Mouse (Mus musculus) heart, embryonic 14.5 days (tissue): ENCODE data around the gene Csnk2b. TPM values are rescaled to one million over a fixed set of nuclear protein-coding genes. Genes with fewer than 3 reads are reported as not detected.

Experiments used
- ATAC-seq: fragments of 200-750 bp; cut with Nextera tagmentation; 2 replicates; pipeline ENCODE4 v1.8.0; 2017; ENCODE audit warnings: low read depth, moderate TSS enrichment; ENCODE audit not compliant: insufficient number of reproducible peaks, insufficient read depth, low FRiP score
- H3K27ac ChIP-seq, 2 experiments: fragments of 200-500 bp in 1 of 2; fragments of 300-500 bp in 1 of 2; sonication (generic) in 1 of 2; replicated peaks in 1 of 2; 2 replicates each; pipeline ENCODE4 v1.5.1; 2012 to 2014; ENCODE audit warnings: low read depth in 2 of 2, low read length in 2 of 2, control low read depth in 1 of 2, mild to moderate bottlenecking in 1 of 2, mixed read lengths in 1 of 2; ENCODE audit not compliant: control insufficient read depth in 1 of 2, insufficient read depth in 1 of 2
- H3K27me3 ChIP-seq: fragments of 300-500 bp; sonication (generic); 2 replicates; pipeline ENCODE4 v1.6.1; 2014; ENCODE audit warnings: mild to moderate bottlenecking, low read length, control low read depth; ENCODE audit not compliant: control insufficient read depth, insufficient read depth
- H3K36me3 ChIP-seq: fragments of 300-500 bp; sonication (generic); 2 replicates; pipeline ENCODE4 v1.6.1; 2014; ENCODE audit warnings: mild to moderate bottlenecking, control low read depth, low read length, mixed read lengths; ENCODE audit not compliant: control insufficient read depth, insufficient read depth
- H3K4me1 ChIP-seq, 2 experiments: fragments of 200-500 bp in 1 of 2; fragments of 300-500 bp in 1 of 2; sonication (generic) in 1 of 2; 2 replicates each; pipeline ENCODE4 v1.6.1; 2012 to 2014; ENCODE audit warnings: low read length in 2 of 2, control low read depth in 1 of 2, mixed read lengths in 1 of 2; ENCODE audit not compliant: control insufficient read depth in 2 of 2, insufficient read depth in 2 of 2
- H3K4me2 ChIP-seq: fragments of 300-500 bp; sonication (generic); 2 replicates; pipeline ENCODE4 v1.6.1; 2014; ENCODE audit warnings: mild to moderate bottlenecking, low read length
- H3K4me3 ChIP-seq, 2 experiments: fragments of 200-500 bp in 1 of 2; fragments of 300-500 bp in 1 of 2; sonication (generic) in 1 of 2; 2 replicates each; pipeline ENCODE4 v1.5.1; 2012 to 2014; ENCODE audit warnings: low read length in 2 of 2, mild to moderate bottlenecking in 2 of 2, control low read depth in 1 of 2, low read depth in 1 of 2, moderate library complexity in 1 of 2; ENCODE audit not compliant: control insufficient read depth in 1 of 2, insufficient read depth in 1 of 2
- H3K9ac ChIP-seq: fragments of 300-500 bp; sonication (generic); 2 replicates; pipeline ENCODE4 v1.6.1; 2014; ENCODE audit warnings: mild to moderate bottlenecking, low read length
- H3K9me3 ChIP-seq: fragments of 300-500 bp; sonication (generic); 2 replicates; pipeline ENCODE4 v1.6.1; 2016; ENCODE audit warnings: low read length, control low read depth; ENCODE audit not compliant: control insufficient read depth
- WGBS: fragments of 180-500 bp; shearing (Covaris S2); extraction: QIAGEN DNeasy Blood & Tissue Kit; methylation state at CpG from one replicate; pipeline ENCODE4 v1.1.7; 2014; 5-methylcytosine and 5-hydroxymethylcytosine counted together
- polyA plus RNA-seq: library from polyadenylated mRNA; unstranded; fragments of >200 nt; fragmentation: Nextera tagmentation; extraction: Ambion mirVana; gene quantifications from 2 replicates; pipeline ENCODE4 v1.2.1, GENCODE M21; 2014

The Csnk2b gene
- polyA plus RNA-seq, 1 experiment from 2014 or later, result 234 TPM

GRCm38 (mm10) chr17:35074097-35074496 lies 47.8 kb downstream of the Csnk2b start:
- Histone ChIP-seq H3K4me2 (no peak overlapping the region), H3K4me3 (no peak overlapping the region)
- 47% methylated on average over 17 of the region's 17 CpGs for WGBS

GRCm38 (mm10) chr17:35071454-35071853 lies 50.4 kb downstream of the Csnk2b start:
- Histone ChIP-seq H3K9me3 (no peaks in the 10 kb centered on the region), H3K4me3 (no peak overlapping the region), H3K9ac (no peak overlapping the region), H3K4me1 (no peaks in the 10 kb centered on the region; a peak in 1 of 4 replicates), H3K4me2 (no peak overlapping the region), H3K36me3 (no peaks in the 10 kb centered on the region), H3K27ac (no peak overlapping the region), H3K27me3 (peaks cover 12% of the 10 kb centered on the region)
- ATAC-seq, result no peak
- 79% methylated on average over 9 of the region's 9 CpGs for WGBS

More at GRCm38 (mm10) chr17:35074097-35074496, 47.8 kb downstream of the Csnk2b start:
- no peak overlapping the region for H3K27ac ChIP-seq
- no peaks in the 10 kb centered on the region for H3K9me3 ChIP-seq
- ATAC-seq, result no peak
- no peaks in the 10 kb centered on the region for H3K27me3 ChIP-seq
- H3K4me1 ChIP-seq, result peaks cover 3 to 11% of the 10 kb centered on the region in 2 experiments; a peak in 3 of 4 replicates
- H3K36me3 ChIP-seq, result no peaks in the 10 kb centered on the region
- H3K9ac ChIP-seq, result no peak overlapping the region

DNA sequence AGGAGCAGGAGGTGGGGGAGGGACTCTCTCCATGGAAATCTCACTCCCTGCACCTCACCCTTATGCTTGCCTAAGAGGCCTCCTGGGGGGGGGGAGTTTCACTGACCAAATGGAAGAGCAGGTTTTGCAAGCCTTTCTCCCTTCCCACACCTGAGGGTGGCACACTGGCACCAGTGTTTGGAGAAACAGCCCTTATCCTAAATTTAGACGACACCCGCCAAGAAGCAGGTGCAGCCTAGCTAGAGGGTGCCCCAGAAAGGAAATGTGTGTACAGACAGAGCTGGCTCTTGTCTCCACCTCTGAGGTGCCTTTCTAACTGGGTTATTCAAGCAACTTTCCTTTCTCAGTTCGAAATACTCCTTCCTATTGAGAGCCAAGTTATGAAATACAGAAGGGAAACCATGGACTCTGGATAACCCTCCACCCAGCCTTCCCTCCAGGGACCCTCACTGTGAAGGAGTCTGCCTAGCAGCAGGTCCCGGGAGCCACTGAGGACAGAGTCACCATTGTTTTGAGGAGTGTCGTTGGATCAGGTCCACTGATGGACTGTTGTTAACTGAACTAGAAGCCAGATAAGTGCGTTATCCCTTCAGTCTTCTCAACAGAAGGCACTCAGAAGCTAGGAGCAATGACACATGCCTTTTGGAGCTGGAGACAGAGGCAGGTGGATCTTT lies 51.2 kb downstream of the Csnk2b start:
- peaks cover 17% of the 10 kb centered on the region for H3K27me3 ChIP-seq
- no peaks in the 10 kb centered on the region for H3K36me3 ChIP-seq
- H3K4me1 ChIP-seq, result peaks cover 0 to under 1% of the 10 kb centered on the region in 2 experiments; a peak in 1 of 4 replicates
- H3K9me3 ChIP-seq, result no peaks in the 10 kb centered on the region
- H3K27ac ChIP-seq, result no peak overlapping the region
- H3K9ac ChIP-seq, result no peak overlapping the region
- WGBS, result 33% methylated on average over 6 of the region's 6 CpGs
- H3K4me3 ChIP-seq, result no peak overlapping the region
- H3K4me2 ChIP-seq, result no peak overlapping the region
- ATAC-seq, result no peak

DNA sequence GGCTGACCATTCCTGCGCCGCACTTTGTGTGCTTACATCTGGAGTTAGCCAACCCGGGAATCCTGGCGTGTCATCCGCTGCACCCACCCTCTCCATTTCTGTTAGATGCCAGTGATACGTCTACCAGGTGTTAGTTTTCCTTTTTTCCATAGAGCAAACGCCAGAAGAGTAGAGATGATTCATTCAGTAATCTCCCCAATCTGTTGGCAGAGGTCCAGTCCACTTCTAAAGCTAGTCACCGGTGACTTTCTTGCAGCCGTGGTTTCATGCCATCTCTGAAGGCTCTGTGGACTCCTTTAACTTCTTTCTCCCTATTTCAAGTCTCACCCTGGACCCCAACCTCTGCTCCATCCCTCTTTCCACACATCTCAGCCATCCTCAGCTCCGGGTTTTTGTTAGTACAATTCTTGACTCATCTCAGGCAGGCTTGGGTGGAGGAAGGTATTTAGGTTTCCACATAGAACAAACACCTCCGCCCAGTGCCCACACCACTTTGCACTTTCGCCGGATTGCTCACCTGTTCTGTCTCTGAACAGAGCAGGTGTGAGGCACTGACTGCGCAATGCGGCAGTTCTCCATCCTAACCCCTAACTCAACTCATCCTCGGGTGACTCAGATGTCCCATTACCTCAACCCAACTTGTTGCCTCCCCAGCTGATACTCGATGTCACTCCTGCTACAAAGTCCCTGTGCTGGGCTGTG lies 53.5 kb downstream of the Csnk2b start:
- peaks cover 6 to 8% of the 10 kb centered on the region in 2 experiments; a peak in 2 of 4 replicates for H3K4me1 ChIP-seq
- no peak overlapping the region for H3K27ac ChIP-seq
- no peak for ATAC-seq
- H3K9me3 ChIP-seq, result no peaks in the 10 kb centered on the region
- H3K4me2 ChIP-seq, result no peak overlapping the region
- no peak overlapping the region for H3K4me3 ChIP-seq
- WGBS, result 72% methylated on average over 17 of the region's 17 CpGs
- no peaks in the 10 kb centered on the region for H3K36me3 ChIP-seq
- H3K9ac ChIP-seq, result no peak overlapping the region
- peaks cover 33% of the 10 kb centered on the region for H3K27me3 ChIP-seq

Other genes starting within 250 kb of the Csnk2b start
- 0.38 and 0.53 TPM in 2 replicates for gene Zbtb12, start 242.6 kb downstream of the Csnk2b start, polyA plus RNA-seq
- not detected in 2 replicates for gene Gm20547, start 240.0 kb downstream of the Csnk2b start, polyA plus RNA-seq
- 1.0 and 1.2 TPM in 2 replicates for gene C2, start 223.8 kb downstream of the Csnk2b start, polyA plus RNA-seq
- 31.4 and 35.2 TPM in 2 replicates for gene Ehmt2, start 223.6 kb downstream of the Csnk2b start, polyA plus RNA-seq
- gene Slc44a4, start 207.6 kb downstream of the Csnk2b start, polyA plus RNA-seq, result not detected in 2 replicates
- gene Neu1, start 190.8 kb downstream of the Csnk2b start, polyA plus RNA-seq, result 13.7 and 14.6 TPM in 2 replicates
- gene Hspa1b, start 162.8 kb downstream of the Csnk2b start, polyA plus RNA-seq, result 0.09 and 0.19 TPM in 2 replicates
- gene Gm20481, start 152.1 kb downstream of the Csnk2b start, polyA plus RNA-seq, result 0.55 TPM in 1 of 2 replicates, not detected in the other
- 2.3 and 2.9 TPM in 2 replicates for gene Hspa1a, start 149.9 kb downstream of the Csnk2b start, polyA plus RNA-seq
- gene Hspa1l, start 149.3 kb downstream of the Csnk2b start, polyA plus RNA-seq, result 2.2 and 2.7 TPM in 2 replicates
- gene Lsm2, start 140.2 kb downstream of the Csnk2b start, polyA plus RNA-seq, result 132 and 136 TPM in 2 replicates
- 41.7 and 42.9 TPM in 2 replicates for gene Vars, start 121.1 kb downstream of the Csnk2b start, polyA plus RNA-seq
- gene Vwa7, start 105.5 kb downstream of the Csnk2b start, polyA plus RNA-seq, result 0.28 and 0.42 TPM in 2 replicates
- gene Sapcd1, start 94.0 kb downstream of the Csnk2b start, polyA plus RNA-seq, result 1.5 and 2.2 TPM in 2 replicates
- 2.6 and 3.5 TPM in 2 replicates for gene Msh5, start 75.3 kb downstream of the Csnk2b start, polyA plus RNA-seq
- 108 TPM in 2 replicates for gene Clic1, start 72.1 kb downstream of the Csnk2b start, polyA plus RNA-seq
- gene Ddah2, start 63.0 kb downstream of the Csnk2b start, polyA plus RNA-seq, result 186 and 222 TPM in 2 replicates
- gene Ly6g6c, start 56.7 kb downstream of the Csnk2b start, polyA plus RNA-seq, result not detected in 2 replicates
- gene Mpig6b, start 55.9 kb downstream of the Csnk2b start, polyA plus RNA-seq, result 0.54 and 0.73 TPM in 2 replicates
- gene Ly6g6e, start 45.2 kb downstream of the Csnk2b start, polyA plus RNA-seq, result 0.32 TPM in 1 of 2 replicates, not detected in the other
- gene Ly6g6d, start 44.0 kb downstream of the Csnk2b start, polyA plus RNA-seq, result 1.9 and 2.6 TPM in 2 replicates
- gene Ly6g6f, start 36.4 kb downstream of the Csnk2b start, polyA plus RNA-seq, result not detected in 2 replicates
- gene Abhd16a, start 32.8 kb downstream of the Csnk2b start, polyA plus RNA-seq, result 61.9 and 64.5 TPM in 2 replicates
- gene Ly6g5c, start 13.8 kb downstream of the Csnk2b start, polyA plus RNA-seq, result 0.59 TPM in 1 of 2 replicates, not detected in the other
- gene Ly6g5b, start 6.6 kb downstream of the Csnk2b start, polyA plus RNA-seq, result 0.28 TPM in 1 of 2 replicates, not detected in the other
- 10.0 and 11.4 TPM in 2 replicates for gene Gpank1, start 598 bp downstream of the Csnk2b start, polyA plus RNA-seq
- gene D17H6S53E, start 4.3 kb upstream of the Csnk2b start, polyA plus RNA-seq, result 8.7 and 10.1 TPM in 2 replicates
- gene Apom, start 10.0 kb upstream of the Csnk2b start, polyA plus RNA-seq, result 0.34 TPM in 1 of 2 replicates, not detected in the other
- gene Bag6, start 13.1 kb upstream of the Csnk2b start, polyA plus RNA-seq, result 63.3 and 68.6 TPM in 2 replicates
- gene Prrc2a, start 42.8 kb upstream of the Csnk2b start, polyA plus RNA-seq, result 81.9 and 138 TPM in 2 replicates
- 7.4 and 9.4 TPM in 2 replicates for gene Aif1, start 54.0 kb upstream of the Csnk2b start, polyA plus RNA-seq
- 9.5 and 11.2 TPM in 2 replicates for gene Lst1, start 66.4 kb upstream of the Csnk2b start, polyA plus RNA-seq
- gene Ltb, start 72.4 kb upstream of the Csnk2b start, polyA plus RNA-seq, result 0.40 and 0.61 TPM in 2 replicates
- not detected in 2 replicates for gene Tnf, start 80.0 kb upstream of the Csnk2b start, polyA plus RNA-seq
- not detected in 2 replicates for gene Lta, start 83.3 kb upstream of the Csnk2b start, polyA plus RNA-seq
- 0.69 TPM in 1 of 2 replicates, not detected in the other for gene Gm16181, start 98.8 kb upstream of the Csnk2b start, polyA plus RNA-seq
- gene Atp6v1g2, start 111.6 kb upstream of the Csnk2b start, polyA plus RNA-seq, result 10.7 and 14.3 TPM in 2 replicates
- gene Nfkbil1, start 113.7 kb upstream of the Csnk2b start, polyA plus RNA-seq, result 3.1 and 4.2 TPM in 2 replicates
- gene Ddx39b, start 119.7 kb upstream of the Csnk2b start, polyA plus RNA-seq, result 237 and 246 TPM in 2 replicates
- gene H2-D1, start 140.7 kb upstream of the Csnk2b start, polyA plus RNA-seq, result 52.4 and 59.8 TPM in 2 replicates
- 0.08 TPM in 1 of 2 replicates, not detected in the other for gene H2-Q1, start 198.4 kb upstream of the Csnk2b start, polyA plus RNA-seq
- gene H2-Q2, start 220.2 kb upstream of the Csnk2b start, polyA plus RNA-seq, result 1.4 and 1.6 TPM in 2 replicates